Mouse (Mus musculus) MEL (cell line): Measurements from ENCODE around the gene Nf2. TPM values are rescaled to one million over a fixed set of nuclear protein-coding genes. Genes with fewer than 3 reads are reported as not detected.

Source experiments
- DNase-seq: peaks from one replicate; pipeline ENCODE4 v3.0.0; 2011; ENCODE audit warnings: low read depth, low spot score
- H3K27ac ChIP-seq: 2 replicates; pipeline ENCODE4 v1.5.1; 2012; ENCODE audit warnings: low read depth, mild to moderate bottlenecking, control low read depth, low read length, moderate library complexity; ENCODE audit not compliant: control insufficient read depth
- H3K27me3 ChIP-seq, 2 experiments: fragments of 150-350 bp in 1 of 2; sonication (generic) in 1 of 2; 2 replicates each; pipeline ENCODE4 v1.6.1; 2012; ENCODE audit warnings: low read length in 2 of 2, mild to moderate bottlenecking in 2 of 2, improper control_type of control experiment in 1 of 2, moderate library complexity in 1 of 2; ENCODE audit not compliant: insufficient read depth in 2 of 2, control insufficient read depth in 1 of 2
- H3K36me3 ChIP-seq, 2 experiments: 2 replicates each; pipeline ENCODE4 v1.6.1; 2012 to 2014; ENCODE audit warnings: low read length in 2 of 2, improper control_type of control experiment in 1 of 2, inconsistent platforms in 1 of 2, mild to moderate bottlenecking in 1 of 2; ENCODE audit not compliant: insufficient read depth in 2 of 2, control insufficient read depth in 1 of 2
- H3K4me1 ChIP-seq, 2 experiments: fragments of 150-350 bp in 1 of 2; sonication (generic) in 1 of 2; 2 replicates each; pipeline ENCODE4 v1.6.1; 2012; ENCODE audit warnings: low read length in 2 of 2, improper control_type of control experiment in 1 of 2, mild to moderate bottlenecking in 1 of 2; ENCODE audit not compliant: insufficient read depth in 2 of 2, control insufficient read depth in 1 of 2
- H3K4me3 ChIP-seq, 2 experiments: fragments of 150-350 bp in 1 of 2; sonication (generic) in 1 of 2; 2 replicates each; pipeline ENCODE4 v1.5.1; 2012; ENCODE audit warnings: low read depth in 2 of 2, low read length in 2 of 2, mild to moderate bottlenecking in 2 of 2, moderate library complexity in 2 of 2, control low read depth in 1 of 2, improper control_type of control experiment in 1 of 2; ENCODE audit not compliant: control insufficient read depth in 1 of 2, insufficient read depth in 1 of 2
- H3K79me2 ChIP-seq: 2 replicates; pipeline ENCODE4 v1.6.1; 2012; ENCODE audit warnings: mild to moderate bottlenecking, low read length, moderate library complexity; ENCODE audit not compliant: control insufficient read depth, poor library complexity, insufficient read depth
- H3K9ac ChIP-seq: 2 replicates; pipeline ENCODE4 v1.6.1; 2012; ENCODE audit warnings: low read depth, mild to moderate bottlenecking, control low read depth, low read length, moderate library complexity; ENCODE audit not compliant: control insufficient read depth, poor library complexity, severe bottlenecking
- H3K9me3 ChIP-seq: fragments of 150-350 bp; sonication (generic); replicated peaks from 2 replicates; pipeline ENCODE4 v1.6.1; 2012; ENCODE audit warnings: mild to moderate bottlenecking, low read length, improper control_type of control experiment, moderate library complexity; ENCODE audit not compliant: insufficient read depth
- BHLHE40 ChIP-seq: IDR thresholded peaks from 2 replicates; pipeline ENCODE4 v1.6.1; 2012; ENCODE audit warnings: low read depth, mild to moderate bottlenecking, inconsistent platforms, low read length, improper control_type of control experiment, borderline replicate concordance
- CHD1 ChIP-seq: IDR thresholded peaks from 2 replicates; pipeline ENCODE4 v1.6.1; 2012; ENCODE audit warnings: low read depth, mild to moderate bottlenecking, inconsistent platforms, low read length, improper control_type of control experiment
- CHD2 ChIP-seq: IDR thresholded peaks from 2 replicates; pipeline ENCODE4 v1.6.1; 2011; ENCODE audit warnings: low read length, improper control_type of control experiment
- CTCF ChIP-seq, 3 experiments: IDR thresholded peaks in 2 of 3; conservative IDR thresholded peaks in 1 of 3; 2 replicates each; pipeline ENCODE4 v1.5.1; 2011 to 2012; ENCODE audit warnings: low read length in 3 of 3, low read depth in 2 of 3, mild to moderate bottlenecking in 2 of 3, improper control_type of control experiment in 1 of 3, inconsistent platforms in 1 of 3, mixed read lengths in 1 of 3, moderate library complexity in 1 of 3; ENCODE audit not compliant: control insufficient read depth in 1 of 3, insufficient read depth in 1 of 3, poor library complexity in 1 of 3, severe bottlenecking in 1 of 3
- E2F4 ChIP-seq: IDR thresholded peaks from 2 replicates; pipeline ENCODE4 v1.6.1; 2011; ENCODE audit warnings: low read depth, low read length, improper control_type of control experiment, borderline replicate concordance
- ELF1 ChIP-seq: IDR thresholded peaks from 2 replicates; pipeline ENCODE4 v1.6.1; 2014; ENCODE audit warnings: low read depth, mild to moderate bottlenecking, inconsistent platforms, low read length, improper control_type of control experiment, moderate library complexity
- ETS1 ChIP-seq: IDR thresholded peaks from 2 replicates; pipeline ENCODE4 v1.6.1; 2012; ENCODE audit warnings: low read depth, mild to moderate bottlenecking, inconsistent platforms, low read length, improper control_type of control experiment, moderate library complexity
- GATA1 ChIP-seq: IDR thresholded peaks from 2 replicates; pipeline ENCODE4 v1.6.1; 2011; ENCODE audit warnings: low read depth, low read length, improper control_type of control experiment
- HCFC1 ChIP-seq: IDR thresholded peaks from 2 replicates; pipeline ENCODE4 v1.6.1; 2012; ENCODE audit warnings: low read depth, mild to moderate bottlenecking, inconsistent platforms, low read length, improper control_type of control experiment, moderate library complexity
- JUND ChIP-seq: IDR thresholded peaks from 2 replicates; pipeline ENCODE4 v1.6.1; 2011; ENCODE audit warnings: low read depth, mild to moderate bottlenecking, improper control_type of control experiment, low read length
- KAT2A ChIP-seq: conservative IDR thresholded peaks from 2 replicates; pipeline ENCODE4 v1.6.1; 2012; ENCODE audit warnings: low read depth, low read length, improper control_type of control experiment, inconsistent platforms
- MAFK ChIP-seq: IDR thresholded peaks from 2 replicates; pipeline ENCODE4 v1.6.1; 2011; ENCODE audit warnings: low read depth, mild to moderate bottlenecking, low read length, improper control_type of control experiment, borderline replicate concordance
- MAX ChIP-seq: IDR thresholded peaks from 2 replicates; pipeline ENCODE4 v1.6.1; 2011; ENCODE audit warnings: low read length, improper control_type of control experiment
- MAZ ChIP-seq: IDR thresholded peaks from 2 replicates; pipeline ENCODE4 v1.6.1; 2012; ENCODE audit warnings: low read depth, mild to moderate bottlenecking, inconsistent platforms, low read length, improper control_type of control experiment
- MEF2A ChIP-seq: IDR thresholded peaks from 2 replicates; pipeline ENCODE4 v1.6.1; 2014; ENCODE audit warnings: low read depth, mild to moderate bottlenecking, inconsistent platforms, low read length, improper control_type of control experiment; ENCODE audit not compliant: poor library complexity, insufficient replicate concordance, severe bottlenecking; ENCODE audit errors: extremely low read depth
- MXI1 ChIP-seq: IDR thresholded peaks from 2 replicates; pipeline ENCODE4 v1.6.1; 2011; ENCODE audit warnings: mild to moderate bottlenecking, low read depth, low read length, improper control_type of control experiment
- MYB ChIP-seq: IDR thresholded peaks from 2 replicates; pipeline ENCODE4 v1.6.1; 2011; ENCODE audit warnings: mild to moderate bottlenecking, low read depth, low read length, improper control_type of control experiment
- MYC ChIP-seq: IDR thresholded peaks from 2 replicates; pipeline ENCODE4 v1.6.1; 2011; ENCODE audit warnings: low read depth, mild to moderate bottlenecking, low read length, improper control_type of control experiment, moderate library complexity
- NRF1 ChIP-seq: IDR thresholded peaks from 2 replicates; pipeline ENCODE4 v1.6.1; 2014; ENCODE audit warnings: low read depth, mild to moderate bottlenecking, inconsistent platforms, low read length, improper control_type of control experiment, moderate library complexity; ENCODE audit not compliant: poor library complexity, insufficient read depth, severe bottlenecking
- POLR2A ChIP-seq, 2 experiments: IDR thresholded peaks; 2 replicates each; pipeline ENCODE4 v1.6.1; 2011 to 2012; ENCODE audit warnings: low read length in 2 of 2, mild to moderate bottlenecking in 2 of 2, control low read depth in 1 of 2, improper control_type of control experiment in 1 of 2, low read depth in 1 of 2, moderate library complexity in 1 of 2; ENCODE audit not compliant: control insufficient read depth in 1 of 2, insufficient read depth in 1 of 2, poor library complexity in 1 of 2
- POLR2AphosphoS2 ChIP-seq: IDR thresholded peaks from 2 replicates; pipeline ENCODE4 v1.6.1; 2011; ENCODE audit warnings: low read length, improper control_type of control experiment
- POLR2AphosphoS5 ChIP-seq: IDR thresholded peaks from 2 replicates; pipeline ENCODE4 v1.6.1; 2012; ENCODE audit warnings: low read depth, borderline replicate concordance, mild to moderate bottlenecking, inconsistent platforms, low read length, moderate library complexity, mixed read lengths
- RAD21 ChIP-seq: IDR thresholded peaks from 2 replicates; pipeline ENCODE4 v1.6.1; 2011; ENCODE audit warnings: mild to moderate bottlenecking, low read depth, low read length, improper control_type of control experiment
- RCOR1 ChIP-seq: IDR thresholded peaks from 2 replicates; pipeline ENCODE4 v1.6.1; 2012; ENCODE audit warnings: low read depth, mild to moderate bottlenecking, inconsistent platforms, low read length, improper control_type of control experiment
- SIN3A ChIP-seq: IDR thresholded peaks from 2 replicates; pipeline ENCODE4 v1.6.1; 2012; ENCODE audit warnings: low read length, improper control_type of control experiment, inconsistent platforms
- SMC3 ChIP-seq: IDR thresholded peaks from 2 replicates; pipeline ENCODE4 v1.6.1; 2011; ENCODE audit warnings: low read depth, low read length, improper control_type of control experiment
- TAL1 ChIP-seq: IDR thresholded peaks from 2 replicates; pipeline ENCODE4 v1.6.1; 2012; ENCODE audit warnings: mild to moderate bottlenecking, inconsistent platforms, low read length, moderate library complexity, mixed read lengths
- TBP ChIP-seq: IDR thresholded peaks from 2 replicates; pipeline ENCODE4 v1.8.0; 2011; ENCODE audit warnings: low read depth, low read length, improper control_type of control experiment
- TCF12 ChIP-seq: IDR thresholded peaks from 2 replicates; pipeline ENCODE4 v1.6.1; 2014; ENCODE audit warnings: low read depth, mild to moderate bottlenecking, inconsistent platforms, low read length, improper control_type of control experiment, moderate library complexity
- UBTF ChIP-seq: IDR thresholded peaks from 2 replicates; pipeline ENCODE4 v1.6.1; 2012; ENCODE audit warnings: low read depth, mild to moderate bottlenecking, inconsistent platforms, low read length, improper control_type of control experiment, moderate library complexity, borderline replicate concordance; ENCODE audit not compliant: insufficient read depth
- USF2 ChIP-seq, 2 experiments: IDR thresholded peaks; 2 replicates each; pipeline ENCODE4 v1.6.1; 2011 to 2012; ENCODE audit warnings: improper control_type of control experiment in 2 of 2, low read length in 2 of 2, borderline replicate concordance in 1 of 2, inconsistent platforms in 1 of 2, low read depth in 1 of 2, mild to moderate bottlenecking in 1 of 2; ENCODE audit not compliant: insufficient read depth in 1 of 2
- ZC3H11A ChIP-seq: IDR thresholded peaks from 2 replicates; pipeline ENCODE4 v1.6.1; 2012; ENCODE audit warnings: low read depth, mild to moderate bottlenecking, inconsistent platforms, low read length, improper control_type of control experiment
- ZKSCAN1 ChIP-seq: IDR thresholded peaks from 2 replicates; pipeline ENCODE4 v1.6.1; 2012; ENCODE audit warnings: low read depth, mild to moderate bottlenecking, inconsistent platforms, low read length, improper control_type of control experiment, moderate library complexity
- ZMIZ1 ChIP-seq: IDR thresholded peaks from 2 replicates; pipeline ENCODE4 v1.6.1; 2012; ENCODE audit warnings: low read depth, mild to moderate bottlenecking, inconsistent platforms, low read length, improper control_type of control experiment, moderate library complexity
- ZNF384 ChIP-seq: IDR thresholded peaks from 2 replicates; pipeline ENCODE4 v1.6.1; 2012; ENCODE audit warnings: low read depth, mild to moderate bottlenecking, inconsistent platforms, low read length, improper control_type of control experiment
- polyA plus RNA-seq, 2 experiments: library from polyadenylated mRNA; stranded (reverse) in 1 of 2; unstranded in 1 of 2; fragments of >175 nt in 1 of 2; fragments of >200 nt in 1 of 2; gene quantifications; 2 replicates each; pipeline versions ENCODE4 v1.2.1 to v1.2.4; 2012; ENCODE audit warnings: low replicate concordance in 2 of 2, low read depth in 1 of 2; ENCODE audit not compliant: insufficient read length in 2 of 2, insufficient read depth in 1 of 2, missing spikeins in 1 of 2
- total RNA-seq: library from RNA; depleted of rRNA; stranded (reverse); fragments of 300-350 nt; gene quantifications from 2 replicates; pipeline ENCODE4 v1.2.3, GENCODE M21; 2012; rRNA removed

Gene Nf2
- total RNA-seq, result 70.3 and 73.6 TPM in 2 replicates
- 100 to 1,000 TPM in 1 of 2 experiments, 10 to 100 TPM in 1; 95.6 to 246 TPM for polyA plus RNA-seq

GRCm38 (mm10) chr11:4849258-4849943, at the start of gene Nf2:
Gene Nf2 (minus strand): TSS chr11:4849536.
- H3K27me3 ChIP-seq, result no peaks in the 10 kb centered on the region
- peak; percentile 100 for DNase-seq
- peaks cover 35% of the 10 kb centered on the region for H3K79me2 ChIP-seq
- H3K4me3 ChIP-seq, result peak within 1 kb of the TSS; percentile 77 to 98
- H3K9ac ChIP-seq, result peak within 1 kb of the TSS; percentile 96
- H3K36me3 ChIP-seq, result peaks cover 0 to 14% of the 10 kb centered on the region in 2 experiments; a peak in 2 of 4 replicates
- H3K27ac ChIP-seq, result peak within 1 kb of the TSS; percentile 81
- no peaks in the 10 kb centered on the region for H3K9me3 ChIP-seq
- peaks cover 0 to 11% of the 10 kb centered on the region in 2 experiments; a peak in 1 of 4 replicates for H3K4me1 ChIP-seq
- TF ChIP-seq MYB, result no peak
- TF ChIP-seq ETS1, result no peak
- TF ChIP-seq GATA1, result no peak
- peak; percentile 85 for TF ChIP-seq KAT2A
- TF ChIP-seq MAX, result peak; percentile 81
- no peak for TF ChIP-seq SMC3
- TF ChIP-seq USF2 (IDR thresholded peaks at IDR 0.05; ENCODE audit: borderline replicate concordance in 1 of 2, insufficient read depth in 1 of 2, low read depth in 1 of 2, low read length in 2 of 2), result no peak
- TF ChIP-seq SIN3A, result peak; percentile 69; the same call in 1 of the 2 replicates
- no peak for TF ChIP-seq TAL1
- peak; percentile 94 for TF ChIP-seq ELF1
- TF ChIP-seq MAFK, result peak; percentile 93
- TF ChIP-seq UBTF, result 0 out of 2 replicates have a peak, but pooled peaks have one; percentile 9
- TF ChIP-seq MEF2A, result no peak
- no peak for TF ChIP-seq RAD21
- TF ChIP-seq NRF1, result peak; percentile 66
- TF ChIP-seq HCFC1, result peak; percentile 94
- TF ChIP-seq MAZ, result peak; percentile 42; the same call in 1 of the 2 replicates
- no peak for TF ChIP-seq CHD1
- TF ChIP-seq ZNF384, result no peak
- peak; percentile 65; the same call in 1 of the 2 replicates for TF ChIP-seq ZMIZ1
- no peak for TF ChIP-seq CTCF (IDR thresholded peaks at IDR 0.05 in 2 of 3, conservative IDR thresholded peaks at IDR 0.05 in 1 of 3; ENCODE audit: control insufficient read depth in 1 of 3, insufficient read depth in 1 of 3, low read depth in 2 of 3, low read length in 3 of 3, poor library complexity in 1 of 3, severe bottlenecking in 1 of 3)
- TF ChIP-seq POLR2A (IDR thresholded peaks at IDR 0.05; ENCODE audit: control insufficient read depth in 1 of 2, insufficient read depth in 1 of 2, low read depth in 1 of 2, low read length in 2 of 2, poor library complexity in 1 of 2), result peak in 1 of 2 experiments; percentile 93
- TF ChIP-seq CHD2, result peak; percentile 90
- TF ChIP-seq JUND, result no peak
- TF ChIP-seq MYC, result peak; percentile 68
- no peak for TF ChIP-seq RCOR1
- peak; percentile 54; the same call in 1 of the 2 replicates for TF ChIP-seq POLR2AphosphoS2
- peak; percentile 72; the same call in 1 of the 2 replicates for TF ChIP-seq TBP
- TF ChIP-seq E2F4, result no peak
- TF ChIP-seq ZKSCAN1, result no peak
- TF ChIP-seq TCF12, result no peak
- TF ChIP-seq POLR2AphosphoS5, result no peak
- TF ChIP-seq MXI1, result peak; percentile 92
- no peak for TF ChIP-seq ZC3H11A
- TF ChIP-seq BHLHE40, result no peak
